Mouse (Mus musculus) bone marrow macrophage, adult 2 months (primary cell): ENCODE results near the gene Lrrc25. TPM values are rescaled to one million over a fixed set of nuclear protein-coding genes. Genes with fewer than 3 reads are reported as not detected.
A peak's percentile ranks its signal among the peaks of the same experiment; 100 is the strongest.

Experiments
- H3K27ac ChIP-seq: 2 replicates; pipeline ENCODE4 v1.5.1; 2012; ENCODE audit warnings: low read depth, low read length; ENCODE audit not compliant: insufficient read depth
- H3K4me1 ChIP-seq: 2 replicates; pipeline ENCODE4 v1.6.1; 2012; ENCODE audit warnings: low read length; ENCODE audit not compliant: control insufficient read depth, insufficient read depth
- H3K4me3 ChIP-seq: 2 replicates; pipeline ENCODE4 v1.5.1; 2012; ENCODE audit warnings: mild to moderate bottlenecking, low read length, moderate library complexity; ENCODE audit not compliant: insufficient read depth
- CTCF ChIP-seq: IDR thresholded peaks from 2 replicates; pipeline ENCODE4 v1.5.1; 2012; ENCODE audit warnings: low read depth, mild to moderate bottlenecking, low read length, moderate library complexity
- POLR2A ChIP-seq: IDR thresholded peaks from 2 replicates; pipeline ENCODE4 v1.6.1; 2012; ENCODE audit warnings: mild to moderate bottlenecking, low read depth, low read length, borderline replicate concordance
- polyA plus RNA-seq: library from polyadenylated mRNA; stranded (reverse); fragments of >200 nt; gene quantifications from 2 replicates; pipeline ENCODE4 v1.2.4, GENCODE M21; 2012; ENCODE audit not compliant: missing spikeins, insufficient read depth, insufficient read length

The Lrrc25 gene
- polyA plus RNA-seq, 1 experiment = 197 TPM

DNA sequence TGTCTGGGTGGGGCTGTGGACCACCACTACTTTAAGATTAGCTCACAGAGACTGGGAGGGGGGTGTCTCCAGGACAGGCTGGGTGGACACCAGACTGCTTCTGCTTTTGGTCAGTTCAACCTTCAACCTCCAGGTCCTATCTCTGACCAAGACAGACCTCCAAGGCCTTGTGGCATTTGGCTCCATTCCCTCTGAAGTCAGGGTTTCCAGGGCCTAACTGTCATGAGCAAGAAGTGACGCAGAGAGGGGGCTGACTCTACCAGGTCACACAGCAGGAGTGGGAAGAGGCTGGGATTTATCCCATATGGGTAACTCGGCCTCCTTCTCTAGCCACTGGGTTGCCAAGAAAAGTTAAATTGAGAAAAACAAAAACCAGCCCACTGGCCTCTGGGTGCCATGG is 41.8 kb downstream of the Lrrc25 start:
- no peak for TF ChIP-seq CTCF
- TF ChIP-seq POLR2A = no peak
- Histone ChIP-seq H3K4me1 (peaks cover 38% of the 10 kb centered on the region), H3K4me3 (peak overlapping the region; percentile 94; the same call in 1 of the 2 replicates), H3K27ac (no peak overlapping the region)

DNA sequence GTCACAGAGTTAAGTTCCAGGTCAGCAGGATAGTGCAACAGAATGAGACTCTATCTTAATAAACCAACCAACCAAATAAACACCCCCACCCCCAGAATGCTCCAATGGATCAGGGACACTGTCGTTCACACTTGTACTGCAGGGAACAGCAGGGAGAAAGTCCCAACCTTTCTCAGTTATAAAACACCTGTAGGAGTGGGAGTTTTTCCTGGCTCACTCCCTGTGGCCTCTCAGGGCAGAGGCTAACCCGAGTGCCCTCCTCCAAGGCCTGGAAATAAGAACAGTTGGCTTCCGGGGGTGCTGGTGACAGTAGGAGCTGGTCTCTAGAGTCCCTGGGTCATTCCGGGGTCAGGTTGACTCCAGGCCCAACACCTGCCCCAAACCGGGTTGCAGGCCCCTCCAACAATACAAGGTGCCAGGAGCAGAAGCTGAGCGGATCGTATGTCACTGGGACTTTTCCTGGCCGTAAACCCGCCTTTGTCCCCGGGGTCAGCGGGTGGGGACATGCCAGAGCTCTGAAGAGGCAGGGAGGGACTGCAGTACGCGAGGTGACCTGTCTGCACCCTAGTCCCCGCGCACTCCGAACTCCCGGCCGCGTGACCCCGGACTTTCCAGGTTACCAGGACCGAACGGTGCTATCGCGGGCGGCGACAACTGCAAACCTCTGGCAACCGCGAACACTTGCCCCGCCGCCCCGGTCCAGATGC is 43.1 kb downstream of the Lrrc25 start:
- TF ChIP-seq CTCF (no peak), POLR2A (no peak)
- Histone ChIP-seq H3K4me1 (peaks cover 31% of the 10 kb centered on the region), H3K4me3 (peak overlapping the region; percentile 94), H3K27ac (peak overlapping the region; percentile 53)

DNA sequence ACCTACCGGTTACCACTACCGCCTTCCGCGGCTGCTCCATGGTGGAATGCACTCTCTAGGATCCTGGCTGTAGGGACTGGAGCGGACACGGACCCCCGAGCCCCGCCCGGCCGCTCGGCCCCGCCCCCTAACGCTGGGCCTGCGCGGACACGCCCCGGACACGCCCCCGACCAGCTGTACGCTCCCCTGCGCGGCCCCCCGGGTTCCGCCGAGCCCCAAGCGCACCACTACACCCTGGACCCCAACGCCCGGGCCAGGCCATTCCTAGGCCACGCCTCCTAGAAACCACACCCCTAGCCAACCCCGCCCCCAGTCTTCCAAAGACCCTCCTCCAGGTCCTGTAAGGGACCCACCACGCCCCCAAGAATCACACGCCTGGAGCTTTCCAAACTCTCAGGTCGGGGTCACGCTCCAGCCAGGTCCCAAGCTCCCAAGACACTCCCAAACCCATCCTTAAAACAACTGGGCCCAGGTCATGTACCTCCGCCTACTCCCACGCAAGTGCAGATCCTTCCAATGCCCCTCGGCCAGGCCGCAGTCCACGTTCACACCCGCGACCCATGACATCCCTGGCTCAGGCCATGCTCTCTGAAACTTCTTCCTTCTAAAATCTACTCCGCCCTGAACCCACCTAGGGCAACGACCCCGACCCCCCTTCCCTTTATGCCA is 43.8 kb downstream of the Lrrc25 start:
- peak overlapping the region; percentile 94 for H3K4me3 ChIP-seq
- H3K27ac ChIP-seq = peak overlapping the region; percentile 53
- TF ChIP-seq POLR2A = no peak
- no peak for TF ChIP-seq CTCF
- H3K4me1 ChIP-seq = peaks cover 24% of the 10 kb centered on the region

DNA sequence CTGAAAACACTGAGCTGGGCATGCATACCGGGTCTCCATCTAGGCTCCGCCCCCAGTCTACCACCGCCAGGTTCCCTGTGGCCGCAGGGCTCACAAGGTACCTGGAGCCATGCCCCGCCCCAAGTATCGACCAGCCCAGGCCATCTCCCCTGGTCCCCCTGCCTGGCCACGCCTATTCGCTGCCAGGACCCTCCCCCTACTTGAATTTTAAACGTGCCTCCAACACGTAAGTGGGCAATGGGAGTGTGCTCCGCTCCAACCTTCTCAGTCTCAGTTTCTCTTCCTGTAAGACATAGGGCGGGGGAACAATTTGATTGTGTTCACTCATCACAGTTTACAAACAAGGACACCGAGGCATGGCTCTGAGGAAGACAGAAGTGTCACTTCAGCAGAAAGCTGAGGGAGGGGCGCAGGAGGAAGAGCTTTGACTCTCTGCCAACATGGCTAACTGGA is 44.3 kb downstream of the Lrrc25 start, which contains the start of gene Pgpep1:
Gene Pgpep1, minus strand, starts transcription at position 116 of the 453 bp plus-strand sequence.
- H3K4me1 ChIP-seq = peaks cover 20% of the 10 kb centered on the region
- H3K27ac ChIP-seq = peak within 1 kb of the TSS; percentile 53
- peak within 1 kb of the TSS; percentile 94 for H3K4me3 ChIP-seq
- TF ChIP-seq CTCF (no peak), POLR2A (no peak)

DNA sequence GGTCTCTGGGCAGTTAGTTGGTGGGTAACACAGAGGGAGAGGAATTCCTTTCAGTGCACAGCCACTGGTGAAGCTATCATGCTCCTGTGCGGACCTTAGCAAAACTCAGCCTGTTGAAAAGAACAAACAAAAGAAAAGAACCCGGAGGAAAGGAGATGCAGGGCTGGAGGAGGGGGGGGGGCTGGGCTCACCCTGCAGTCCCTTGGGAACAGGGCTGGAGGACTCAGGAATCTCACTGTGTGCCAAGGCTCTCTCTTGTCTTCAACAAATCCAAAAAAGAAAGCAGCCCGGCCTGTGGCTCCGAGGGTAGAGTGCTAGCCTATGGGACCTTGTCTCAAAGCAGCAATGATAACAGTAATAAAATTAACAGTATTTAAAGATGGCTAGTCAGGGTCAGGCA is 47.7 kb downstream of the Lrrc25 start:
- H3K4me3 ChIP-seq = no peak overlapping the region
- no peak for TF ChIP-seq POLR2A
- TF ChIP-seq CTCF = no peak

DNA sequence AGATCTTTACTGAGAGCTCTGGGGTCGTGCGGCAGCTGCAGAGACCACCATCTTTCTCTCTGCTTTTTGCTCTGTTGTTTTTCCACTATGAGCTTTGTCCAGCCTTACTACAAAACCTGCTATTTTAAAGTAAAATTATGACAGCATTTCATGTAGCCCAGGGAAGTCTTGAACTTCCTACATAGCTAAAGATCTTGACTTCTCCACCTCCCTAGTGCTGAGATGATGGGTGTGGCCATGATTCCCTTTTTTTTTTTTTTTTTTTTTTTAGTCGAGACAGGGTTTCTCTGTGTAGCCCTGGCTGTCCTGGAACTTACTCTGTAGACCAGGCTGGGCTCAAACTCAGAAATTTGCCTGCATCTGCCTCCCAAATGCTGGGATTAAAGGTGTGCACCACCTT is 48.7 kb downstream of the Lrrc25 start:
- Histone ChIP-seq H3K4me1 (peaks cover 8% of the 10 kb centered on the region), H3K4me3 (no peak overlapping the region), H3K27ac (no peak overlapping the region)
- no peak for TF ChIP-seq CTCF
- TF ChIP-seq POLR2A = no peak

More for the DNA sequence above, 47.7 kb downstream of the Lrrc25 start:
- Histone ChIP-seq H3K27ac (no peak overlapping the region), H3K4me1 (peaks cover 8% of the 10 kb centered on the region)

DNA sequence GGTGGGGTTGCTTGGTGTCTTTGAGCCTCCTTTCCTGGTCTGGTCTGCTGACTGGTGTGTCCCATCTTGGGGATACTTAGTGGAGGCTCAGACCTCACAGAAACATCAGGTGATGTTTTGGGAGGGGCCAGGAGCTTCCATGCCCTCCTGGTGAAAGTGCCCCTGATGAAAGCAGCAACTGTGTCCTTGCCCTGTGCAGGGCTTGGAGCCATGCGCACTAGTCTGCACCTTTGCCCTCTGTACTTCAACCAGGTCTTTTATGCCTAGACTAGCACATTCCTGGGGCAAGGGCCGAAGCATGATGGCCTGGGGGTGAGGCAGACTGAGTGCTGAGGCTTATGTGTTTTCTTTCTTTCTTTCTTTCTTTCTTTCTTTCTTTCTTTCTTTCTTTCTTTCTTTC is 49.6 kb downstream of the Lrrc25 start:
- no peak for TF ChIP-seq POLR2A
- TF ChIP-seq CTCF = no peak
- Histone ChIP-seq H3K4me3 (no peak overlapping the region), H3K4me1 (peaks cover under 1% of the 10 kb centered on the region), H3K27ac (no peak overlapping the region)

DNA sequence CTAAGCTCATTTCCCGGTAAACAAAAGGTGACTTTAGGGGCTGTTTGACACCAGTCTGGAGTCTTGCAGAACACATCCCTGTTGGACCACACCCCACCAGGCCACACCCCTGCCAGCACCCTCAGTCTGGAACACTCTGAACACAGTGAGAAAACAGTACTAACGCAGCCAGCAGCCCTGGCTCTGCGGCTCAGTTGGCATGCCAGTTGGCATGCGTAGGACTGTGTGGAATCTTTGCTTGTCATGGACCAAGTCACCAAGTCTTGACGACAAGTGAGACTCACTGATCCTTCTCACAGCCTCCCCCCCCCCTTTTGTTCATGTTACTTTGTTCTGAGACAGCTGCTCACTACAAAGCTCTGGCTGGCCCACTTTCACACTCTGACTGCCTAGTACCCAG is 51.1 kb downstream of the Lrrc25 start:
- Histone ChIP-seq H3K27ac (no peak overlapping the region), H3K4me1 (peaks cover 2% of the 10 kb centered on the region), H3K4me3 (no peak overlapping the region)
- TF ChIP-seq CTCF (no peak), POLR2A (no peak)

Other genes starting within 250 kb of the Lrrc25 start
- gene Comp, start 242.6 kb upstream of the Lrrc25 start, polyA plus RNA-seq = 1.1 and 1.2 TPM in 2 replicates
- gene Crtc1, start 176.6 kb upstream of the Lrrc25 start, polyA plus RNA-seq = 8.4 and 8.9 TPM in 2 replicates
- 10.8 and 10.9 TPM in 2 replicates for gene Klhl26, start 139.2 kb upstream of the Lrrc25 start, polyA plus RNA-seq
- not detected in 2 replicates for gene Tmem59l, start 128.8 kb upstream of the Lrrc25 start, polyA plus RNA-seq
- gene Crlf1, start 123.0 kb upstream of the Lrrc25 start, polyA plus RNA-seq = 0.97 and 1.0 TPM in 2 replicates
- 80.7 and 86.0 TPM in 2 replicates for gene Rex1bd, start 109.4 kb upstream of the Lrrc25 start, polyA plus RNA-seq
- gene Uba52, start 105.4 kb upstream of the Lrrc25 start, polyA plus RNA-seq = 825 and 873 TPM in 2 replicates
- gene Fkbp8, start 88.4 kb upstream of the Lrrc25 start, polyA plus RNA-seq = 163 and 178 TPM in 2 replicates
- gene Kxd1, start 88.2 kb upstream of the Lrrc25 start, polyA plus RNA-seq = 82.2 and 82.3 TPM in 2 replicates
- 17.1 TPM in 2 replicates for gene Ell, start 76.7 kb upstream of the Lrrc25 start, polyA plus RNA-seq
- gene Isyna1, start 21.8 kb upstream of the Lrrc25 start, polyA plus RNA-seq = 36.0 and 41.4 TPM in 2 replicates
- gene Ssbp4, start 7.3 kb upstream of the Lrrc25 start, polyA plus RNA-seq = 106 and 123 TPM in 2 replicates
- 3.3 and 4.9 TPM in 2 replicates for gene Gdf15, start 16.3 kb downstream of the Lrrc25 start, polyA plus RNA-seq
- gene Pgpep1, start 44.2 kb downstream of the Lrrc25 start, polyA plus RNA-seq = 33.0 and 35.2 TPM in 2 replicates
- gene Lsm4, start 57.1 kb downstream of the Lrrc25 start, polyA plus RNA-seq = 62.3 and 65.9 TPM in 2 replicates
- 102 and 111 TPM in 2 replicates for gene Jund, start 82.8 kb downstream of the Lrrc25 start, polyA plus RNA-seq
- not detected in 2 replicates for gene Iqcn, start 87.3 kb downstream of the Lrrc25 start, polyA plus RNA-seq
- not detected in 2 replicates for gene Gm3336, start 102.4 kb downstream of the Lrrc25 start, polyA plus RNA-seq
- gene Pde4c, start 107.6 kb downstream of the Lrrc25 start, polyA plus RNA-seq = not detected in 2 replicates
- 7.9 and 9.4 TPM in 2 replicates for gene Rab3a, start 138.5 kb downstream of the Lrrc25 start, polyA plus RNA-seq
- 32.4 and 33.7 TPM in 2 replicates for gene Mpv17l2, start 144.8 kb downstream of the Lrrc25 start, polyA plus RNA-seq
- gene Pik3r2, start 160.6 kb downstream of the Lrrc25 start, polyA plus RNA-seq = 26.9 and 27.5 TPM in 2 replicates
- 57.7 and 59.6 TPM in 2 replicates for gene Mast3, start 188.9 kb downstream of the Lrrc25 start, polyA plus RNA-seq
- 0.20 TPM in 1 of 2 replicates, not detected in the other for gene Il12rb1, start 192.3 kb downstream of the Lrrc25 start, polyA plus RNA-seq
- 27.8 and 29.7 TPM in 2 replicates for gene Arrdc2, start 223.6 kb downstream of the Lrrc25 start, polyA plus RNA-seq
- 0.99 and 1.8 TPM in 2 replicates for gene Kcnn1, start 247.1 kb downstream of the Lrrc25 start, polyA plus RNA-seq